Mouse (Mus musculus) kidney, postnatal 14 days (tissue): ENCODE measurements around the gene Slc5a3.

Experiments
- DNase-seq: peaks from one replicate; pipeline ENCODE4 v3.0.0; 2022; ENCODE audit warnings: mixed read lengths

Slc5a3 gene

DNA sequence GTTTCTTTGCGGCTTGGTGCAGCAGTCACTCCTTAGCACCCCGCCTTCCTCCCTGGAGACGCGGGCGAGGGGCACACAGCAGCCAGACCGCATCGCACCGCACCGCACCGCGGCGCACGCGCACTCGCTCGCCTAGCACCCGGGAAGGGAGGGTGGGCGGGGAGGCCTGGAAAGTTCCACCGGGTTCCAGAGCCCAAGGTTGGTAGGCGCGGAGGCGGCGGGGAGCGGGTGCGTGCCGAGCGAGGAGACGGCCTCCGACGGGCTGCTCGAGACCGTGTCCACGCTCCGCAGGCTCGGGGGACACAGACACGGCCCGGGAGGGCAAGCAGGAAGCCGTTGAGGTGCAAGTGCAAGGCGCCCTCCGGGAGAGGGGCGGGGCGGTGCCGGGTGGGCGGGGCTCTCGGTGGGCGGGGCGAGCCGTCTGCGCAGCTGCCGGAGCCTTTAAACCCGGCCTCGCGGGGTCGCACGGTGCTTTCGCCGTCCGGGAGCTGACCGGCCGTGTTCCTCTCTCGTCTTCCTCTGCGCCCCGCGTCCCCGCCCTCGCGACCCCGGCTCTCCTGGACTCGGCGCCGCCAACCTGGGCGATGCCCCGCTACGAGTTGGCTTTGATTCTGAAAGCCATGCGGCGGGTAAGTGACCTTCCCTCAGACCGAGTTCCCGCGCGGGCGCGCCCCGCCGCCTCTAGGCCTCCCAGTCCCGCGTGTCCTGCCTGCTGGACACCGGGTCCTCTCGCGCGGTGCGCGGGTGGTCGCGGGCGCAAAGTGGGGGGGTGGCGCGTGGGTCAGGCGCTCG is at the start of gene Slc5a3, which contains the start of the genes Mrps6 and Gm49711:
Slc5a3 (plus strand) TSS at position 471 of the 792 bp plus-strand sequence.
Mrps6 (plus strand) TSS at position 419 of the 792 bp plus-strand sequence.
Gm49711 (plus strand) TSS at position 465 of the 792 bp plus-strand sequence.
- DNase-seq, result peak; percentile 95

GRCm38 (mm10) chr16:92009586-92009985 is 48.5 kb upstream of the Slc5a3 start:
- DNase-seq, result no peak

- DNase-seq, result no peak
Observed at GRCm38 (mm10) chr16:92016792-92017191, 41.3 kb upstream of the Slc5a3 start.

- DNase-seq, result peak; percentile 74
Observed at GRCm38 (mm10) chr16:92019141-92020118, 38.7 kb upstream of the Slc5a3 start.

GRCm38 (mm10) chr16:92021656-92022400 is 36.3 kb upstream of the Slc5a3 start:
- no peak for DNase-seq

DNA sequence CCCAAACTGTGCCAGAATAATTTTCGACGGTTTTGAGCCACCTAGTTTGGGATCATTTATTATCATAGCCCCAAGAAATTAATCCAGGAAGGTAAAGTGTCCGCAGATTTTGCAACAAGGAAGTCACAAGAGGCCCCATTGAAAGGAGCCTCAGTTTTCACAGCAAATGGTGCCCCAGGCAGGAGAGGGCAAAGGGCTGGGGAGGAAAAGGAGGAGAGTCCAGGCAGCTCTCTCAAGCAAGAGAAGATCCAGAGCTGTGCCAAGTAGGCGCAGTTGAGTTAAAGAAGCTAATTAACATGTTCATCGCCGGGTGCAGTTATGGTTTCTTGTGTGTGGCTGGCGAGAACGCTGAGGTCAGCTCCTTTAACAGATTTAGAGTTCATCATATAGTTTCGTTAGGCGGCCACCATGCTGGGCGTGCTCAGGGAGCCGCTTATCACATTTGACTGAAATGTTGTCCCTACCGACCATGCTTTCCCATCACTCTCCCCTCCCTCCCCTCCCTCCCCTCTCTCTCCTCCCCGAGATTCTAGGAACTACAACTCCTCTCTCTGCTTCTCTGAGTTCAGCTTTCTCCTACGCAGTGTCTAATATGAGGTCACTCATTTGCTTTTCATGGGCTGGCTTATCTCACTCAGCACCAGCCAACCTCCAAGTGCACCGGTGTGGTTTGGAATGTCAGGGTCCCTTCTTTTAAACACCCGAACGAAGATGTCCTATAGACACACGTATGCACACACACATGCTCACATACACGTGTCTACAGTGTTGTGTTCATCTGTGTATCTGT is 35.4 kb upstream of the Slc5a3 start:
- no peak for DNase-seq

GRCm38 (mm10) chr16:92033286-92033685 is 24.8 kb upstream of the Slc5a3 start:
- no peak for DNase-seq

- no peak for DNase-seq
Observed at GRCm38 (mm10) chr16:92034676-92035075, 23.4 kb upstream of the Slc5a3 start.

- no peak for DNase-seq
Observed at GRCm38 (mm10) chr16:92036701-92037100, 21.4 kb upstream of the Slc5a3 start.

DNA sequence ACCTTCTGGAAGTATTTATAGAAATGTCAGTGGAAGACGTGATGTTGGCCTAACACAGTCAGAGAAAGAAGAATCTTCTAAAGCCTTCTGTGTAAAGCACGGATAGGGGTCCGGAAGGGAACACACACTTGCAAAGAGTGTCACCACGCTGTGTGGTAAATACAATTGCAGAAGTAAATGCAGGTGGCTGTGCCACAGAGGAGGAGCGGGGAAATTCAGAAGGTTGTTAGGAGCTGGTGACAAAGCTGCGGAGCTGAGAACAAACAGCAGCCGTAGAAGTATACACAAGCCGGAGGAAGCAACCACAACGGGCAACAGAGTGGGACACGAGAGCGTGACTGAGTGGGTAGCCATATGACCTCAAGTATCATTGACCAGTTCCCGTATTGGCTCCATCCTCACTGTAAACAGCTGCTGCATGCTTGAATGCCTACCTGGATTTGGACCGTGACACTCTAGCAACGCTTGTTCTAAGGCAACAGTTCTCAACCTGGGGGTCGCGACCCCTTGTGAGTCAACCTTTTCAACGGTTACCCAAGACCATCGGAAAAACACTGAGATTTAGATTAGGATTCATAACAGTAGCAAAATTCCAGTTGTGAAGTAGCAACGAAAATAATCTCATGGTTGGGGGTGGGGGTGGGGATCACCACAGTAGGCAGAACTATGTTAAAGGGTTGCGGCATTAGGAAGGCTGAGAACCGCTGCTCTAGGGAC is 20.1 kb upstream of the Slc5a3 start:
- DNase-seq, result peak; percentile 45

- DNase-seq, result peak; percentile 58
Observed at GRCm38 (mm10) chr16:92039421-92039820, 18.7 kb upstream of the Slc5a3 start.

DNA sequence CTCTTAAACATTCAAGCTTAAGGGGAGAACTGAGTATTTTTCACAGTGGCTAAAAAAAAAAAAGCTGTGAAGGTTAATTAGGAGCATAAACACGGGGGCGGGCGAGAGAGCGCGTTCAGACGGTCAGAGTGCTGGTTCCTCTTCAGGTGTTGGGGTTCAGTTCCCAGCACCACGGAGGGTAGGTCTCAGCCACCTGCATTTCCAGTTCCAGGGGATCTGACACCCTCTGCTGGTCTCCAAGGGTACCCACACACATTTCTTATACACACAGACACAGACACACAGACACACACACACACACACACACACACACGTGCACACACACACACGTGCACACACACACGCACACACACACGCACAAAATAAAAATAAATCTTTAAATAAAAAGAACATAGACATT is 18.2 kb upstream of the Slc5a3 start:
- no peak for DNase-seq

DNA sequence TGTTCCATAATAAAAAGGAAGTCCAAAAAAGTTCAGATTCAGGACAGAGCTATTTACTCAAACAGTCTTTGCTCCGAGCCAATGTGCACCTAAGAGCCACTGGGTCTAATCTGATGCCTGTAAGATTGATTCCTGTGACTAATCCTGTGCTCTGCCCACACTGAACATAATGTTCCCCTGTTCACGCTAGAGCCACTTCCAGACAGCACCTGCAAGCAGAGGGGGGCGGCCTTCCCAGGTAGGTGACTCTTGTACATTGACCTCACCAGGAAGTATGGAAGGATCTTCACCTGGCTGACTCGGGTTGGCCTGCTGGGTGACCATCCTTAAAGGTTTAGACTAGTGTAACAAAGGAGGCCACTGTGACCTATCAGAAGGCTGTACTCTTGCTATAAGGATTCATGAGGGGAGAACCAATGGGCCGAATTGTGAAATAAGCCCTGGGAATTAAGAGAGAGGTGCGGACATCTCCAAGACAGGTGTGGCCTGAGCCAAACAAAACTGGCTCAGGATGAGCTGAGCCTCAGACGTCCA is 6.3 kb upstream of the Slc5a3 start:
- DNase-seq, result no peak

DNA sequence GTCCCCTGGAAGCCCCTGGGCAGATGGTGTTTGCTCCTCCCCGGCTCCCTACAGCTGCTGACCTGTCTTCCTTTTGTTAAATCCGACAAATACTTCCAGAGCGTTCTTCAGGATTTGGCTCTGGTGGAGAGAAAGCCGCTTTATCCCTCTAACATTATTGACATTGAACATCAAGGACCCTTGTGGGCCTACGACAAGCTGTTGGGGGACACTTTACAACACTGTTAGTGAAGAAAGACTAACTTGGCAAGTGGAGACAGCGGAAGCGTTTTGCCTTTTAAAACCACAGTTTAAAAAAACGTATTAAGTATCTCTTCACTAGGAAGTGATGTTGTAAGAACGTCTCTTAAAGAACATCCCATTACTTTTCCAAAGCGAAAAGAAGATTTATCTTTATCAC is 5.6 kb upstream of the Slc5a3 start:
- DNase-seq, result no peak

DNA sequence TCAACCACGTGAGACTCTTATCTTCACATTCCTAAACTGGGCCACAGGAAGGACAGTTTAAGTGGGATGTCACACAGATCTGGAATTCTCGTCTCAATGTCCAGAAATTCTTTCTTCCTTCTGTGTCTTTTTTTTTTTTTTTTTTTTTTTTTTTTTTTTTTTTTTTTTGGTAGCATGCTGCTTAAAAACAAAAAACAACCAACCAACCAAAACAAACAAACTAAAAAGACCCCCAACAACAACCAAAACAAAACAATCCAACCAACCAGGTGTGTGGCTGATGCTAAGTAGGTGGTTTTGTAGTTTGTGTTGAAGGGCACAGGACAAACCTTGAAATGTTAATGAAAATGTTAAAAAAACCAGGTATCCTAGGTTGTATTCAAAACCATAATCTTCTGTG is 1.4 kb upstream of the Slc5a3 start:
- DNase-seq, result no peak

DNA sequence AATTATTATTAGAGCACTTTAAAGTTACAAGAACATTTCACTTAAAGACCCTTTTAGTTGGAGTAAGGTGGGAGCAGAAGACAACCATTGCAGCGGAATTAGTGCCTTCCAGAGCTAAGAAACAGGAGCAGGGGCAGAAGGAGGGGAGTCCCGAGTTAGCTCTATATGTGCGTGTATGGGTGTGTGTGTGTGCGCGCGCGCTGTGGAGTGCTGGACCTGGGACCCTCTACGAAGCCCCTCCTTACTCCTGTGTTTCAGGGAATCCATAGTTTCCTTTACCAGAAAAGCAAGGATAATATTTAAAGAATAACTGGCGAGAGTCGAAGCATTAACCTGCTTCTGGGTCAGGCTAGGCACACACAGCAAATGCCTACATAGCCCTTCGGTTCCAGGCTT is 668 bp upstream of the Slc5a3 start:
- DNase-seq, result peak; percentile 24

DNA sequence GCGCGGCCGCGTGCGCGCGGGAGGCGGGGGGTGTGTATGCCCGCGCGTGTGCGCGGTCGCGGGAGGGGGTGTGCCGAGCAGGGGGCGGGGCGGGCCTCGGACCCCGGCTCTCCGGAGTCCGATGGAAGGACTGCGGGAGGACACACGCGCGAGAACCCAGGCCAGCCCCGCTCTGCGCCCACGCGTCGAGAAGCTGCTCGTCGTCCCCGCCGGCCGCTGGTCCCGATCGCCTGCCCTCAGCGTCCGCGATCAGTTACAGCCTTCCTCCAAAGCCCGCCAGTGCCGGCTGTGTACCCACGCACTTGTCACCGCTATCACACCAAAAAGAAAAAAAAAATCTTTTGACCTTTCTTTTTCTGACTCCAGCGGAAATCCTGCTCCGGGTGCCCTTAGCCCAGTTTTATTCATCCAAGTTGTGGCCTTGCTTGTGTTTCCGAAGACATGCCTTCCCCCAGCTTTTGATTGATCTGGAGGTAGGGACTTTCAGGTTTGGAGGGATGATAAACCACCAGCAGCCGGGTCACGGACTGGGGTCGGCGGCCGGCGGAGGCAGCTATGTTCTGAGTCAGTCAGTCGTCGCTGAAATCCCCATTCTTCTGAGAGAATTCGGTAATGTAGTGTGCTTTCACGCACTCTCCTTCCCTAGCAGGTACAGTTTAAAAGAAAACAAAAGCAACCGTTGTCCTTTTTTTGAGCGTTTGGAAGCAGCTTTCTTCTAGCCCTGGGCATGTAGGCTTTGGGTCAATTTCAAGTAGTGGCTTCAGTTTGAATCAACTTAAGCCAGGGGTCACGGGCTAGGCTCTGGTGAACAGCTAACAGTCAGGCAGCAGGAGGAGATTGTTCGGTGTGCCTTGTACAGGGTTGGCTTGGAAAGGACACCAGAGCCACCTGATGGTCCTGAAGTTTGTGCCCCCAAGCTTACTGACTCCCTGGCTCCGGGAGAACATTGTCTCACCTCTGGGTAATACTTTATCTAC is 810 bp downstream of the Slc5a3 start:
- DNase-seq, result no peak

GRCm38 (mm10) chr16:92060213-92060612 is 2.1 kb downstream of the Slc5a3 start:
- no peak for DNase-seq

- peak; percentile 38 for DNase-seq
Observed at GRCm38 (mm10) chr16:92061586-92061985, 3.5 kb downstream of the Slc5a3 start.

DNA sequence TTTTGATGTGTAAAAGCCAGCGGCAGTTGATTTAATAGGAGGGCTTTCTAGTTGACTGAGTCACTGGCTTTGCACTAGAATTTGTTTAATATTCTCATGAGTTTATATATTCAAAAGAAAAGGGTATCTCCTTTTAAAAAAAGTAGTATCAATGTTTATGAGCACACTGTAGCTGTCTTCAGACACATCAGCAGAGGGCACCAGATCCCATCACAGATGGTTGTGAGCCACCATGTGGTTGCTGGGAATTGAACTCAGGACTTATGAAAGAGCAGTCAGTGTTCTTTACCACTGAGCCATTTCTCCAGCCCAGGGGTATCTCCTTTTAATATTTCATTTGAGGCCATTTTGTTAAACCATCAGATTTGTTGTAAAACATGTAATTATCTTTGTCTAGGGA is 4.7 kb downstream of the Slc5a3 start:
- DNase-seq, result no peak
